Mouse (Mus musculus) megakaryocyte, embryonic 14.5 days (primary cell): ENCODE results near the gene Inpp5b. TPM values are rescaled to one million over a fixed set of nuclear protein-coding genes. Genes with fewer than 3 reads are reported as not detected.
"Not testable (repeated sequence)": the region's sequence is repeated elsewhere in the genome, so short reads cannot be mapped to it uniquely, and the experiment has no call there.

Experiments used
- H3K27me3 ChIP-seq: replicated peaks from 2 replicates; pipeline ENCODE3; 2012; ENCODE audit warnings: inconsistent platforms
- H3K36me3 ChIP-seq: replicated peaks from 2 replicates; pipeline ENCODE3; 2012; ENCODE audit warnings: low read length, inconsistent platforms, mixed read lengths
- H3K4me1 ChIP-seq: 2 replicates; pipeline ENCODE4 v1.6.1; 2012; ENCODE audit warnings: inconsistent platforms
- H3K4me3 ChIP-seq: replicated peaks from 2 replicates; pipeline ENCODE3; 2012; ENCODE audit warnings: moderate library complexity, mild to moderate bottlenecking, inconsistent platforms
- H3K9me3 ChIP-seq: 2 replicates; pipeline ENCODE4 v1.6.1; 2012; ENCODE audit warnings: inconsistent platforms
- FLI1 ChIP-seq: IDR thresholded peaks from 2 replicates; pipeline ENCODE4 v1.6.1; 2012; ENCODE audit warnings: low read length, inconsistent platforms, mixed read lengths
- GATA1 ChIP-seq: IDR thresholded peaks from 3 replicates; pipeline ENCODE4 v1.6.1; 2012; ENCODE audit warnings: mixed read lengths, low read length, inconsistent platforms, borderline replicate concordance
- polyA plus RNA-seq: library from polyadenylated mRNA; stranded (reverse); fragments of >175 nt; gene quantifications from 2 replicates; pipeline ENCODE4 v1.2.3, GENCODE M21; 2012; ENCODE audit warnings: low replicate concordance; ENCODE audit not compliant: insufficient read depth

Gene Inpp5b
- polyA plus RNA-seq, 1 experiment = 22.3 TPM

DNA sequence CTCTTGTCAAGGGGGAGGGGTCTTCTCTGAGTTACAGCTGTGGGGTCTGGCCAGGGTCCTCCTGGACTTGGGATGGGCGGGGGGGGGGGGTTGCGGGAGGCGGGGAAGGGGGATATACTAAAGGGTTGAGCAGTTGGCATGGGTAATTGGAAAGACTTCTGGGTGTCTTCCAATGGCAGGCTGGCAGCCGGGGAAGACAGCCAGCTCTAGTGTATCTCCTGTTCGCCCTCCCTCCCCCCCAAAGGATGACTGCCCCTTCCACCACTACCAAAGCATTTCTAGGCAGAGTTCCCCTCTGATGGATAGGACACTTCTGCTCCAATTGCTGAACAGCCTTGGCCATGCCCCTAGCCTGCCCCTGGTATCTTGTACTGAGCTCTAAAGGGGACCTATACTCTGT is 39.7 kb upstream of the Inpp5b start:
- no peaks in the 10 kb centered on the region for H3K9me3 ChIP-seq
- H3K27me3 ChIP-seq = no peaks in the 10 kb centered on the region
- no peak for TF ChIP-seq FLI1
- no peak for TF ChIP-seq GATA1
- peaks cover 89% of the 10 kb centered on the region for H3K4me1 ChIP-seq
- peak overlapping the region; percentile 94 for H3K4me3 ChIP-seq
- H3K36me3 ChIP-seq = peaks cover 58% of the 10 kb centered on the region

- peaks cover 60% of the 10 kb centered on the region for H3K36me3 ChIP-seq
- no peaks in the 10 kb centered on the region for H3K27me3 ChIP-seq
- TF ChIP-seq FLI1 (no peak), GATA1 (no peak)
- peaks cover 90% of the 10 kb centered on the region for H3K4me1 ChIP-seq
- peak overlapping the region; percentile 91 for H3K4me3 ChIP-seq
- H3K9me3 ChIP-seq = no peaks in the 10 kb centered on the region
These were observed 38.2 kb upstream of the Inpp5b start for GRCm38 (mm10) chr4:124703406-124703805.

GRCm38 (mm10) chr4:124703881-124704796 is 37.5 kb upstream of the Inpp5b start:
- Histone ChIP-seq H3K4me3 (peak overlapping the region; percentile 91), H3K36me3 (peaks cover 54% of the 10 kb centered on the region), H3K27me3 (no peaks in the 10 kb centered on the region), H3K9me3 (no peaks in the 10 kb centered on the region), H3K4me1 (peaks cover 90% of the 10 kb centered on the region)
- TF ChIP-seq GATA1 (no peak), FLI1 (no peak)

GRCm38 (mm10) chr4:124704797-124705474 is 36.7 kb upstream of the Inpp5b start:
- peaks cover 50% of the 10 kb centered on the region for H3K36me3 ChIP-seq
- TF ChIP-seq GATA1 (no peak), FLI1 (no peak)
- H3K4me3 ChIP-seq = peak overlapping the region; percentile 91
- H3K4me1 ChIP-seq = peaks cover 90% of the 10 kb centered on the region
- no peaks in the 10 kb centered on the region for H3K27me3 ChIP-seq
- no peaks in the 10 kb centered on the region for H3K9me3 ChIP-seq

DNA sequence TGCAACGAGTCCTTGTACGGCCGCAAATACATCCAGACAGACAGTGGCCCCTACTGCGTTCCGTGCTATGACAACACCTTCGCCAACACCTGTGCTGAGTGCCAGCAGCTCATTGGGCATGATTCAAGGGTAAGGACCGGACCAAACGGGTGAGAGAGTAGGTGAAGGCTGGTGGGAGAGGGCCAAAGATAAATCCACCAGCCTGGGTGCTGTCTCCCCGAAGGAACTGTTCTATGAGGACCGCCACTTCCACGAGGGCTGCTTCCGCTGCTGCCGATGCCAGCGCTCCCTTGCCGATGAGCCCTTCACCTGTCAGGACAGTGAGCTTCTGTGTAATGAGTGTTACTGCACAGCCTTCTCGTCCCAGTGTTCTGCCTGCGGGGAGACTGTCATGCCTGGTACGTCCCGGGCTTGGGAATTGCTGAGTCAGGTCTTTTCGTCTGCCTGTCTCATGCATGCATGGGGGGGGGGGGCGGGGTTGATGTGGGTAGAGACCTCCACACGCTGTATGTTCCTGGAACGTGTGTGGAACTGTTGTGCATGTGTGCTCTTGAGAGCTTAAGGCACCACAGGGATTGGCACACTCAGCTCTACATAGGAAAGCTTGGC is 35.9 kb upstream of the Inpp5b start:
- peaks cover 94% of the 10 kb centered on the region for H3K4me1 ChIP-seq
- H3K9me3 ChIP-seq = no peaks in the 10 kb centered on the region
- H3K36me3 ChIP-seq = peaks cover 50% of the 10 kb centered on the region
- no peak for TF ChIP-seq GATA1
- no peak for TF ChIP-seq FLI1
- peak overlapping the region; percentile 91 for H3K4me3 ChIP-seq
- H3K27me3 ChIP-seq = no peaks in the 10 kb centered on the region

DNA sequence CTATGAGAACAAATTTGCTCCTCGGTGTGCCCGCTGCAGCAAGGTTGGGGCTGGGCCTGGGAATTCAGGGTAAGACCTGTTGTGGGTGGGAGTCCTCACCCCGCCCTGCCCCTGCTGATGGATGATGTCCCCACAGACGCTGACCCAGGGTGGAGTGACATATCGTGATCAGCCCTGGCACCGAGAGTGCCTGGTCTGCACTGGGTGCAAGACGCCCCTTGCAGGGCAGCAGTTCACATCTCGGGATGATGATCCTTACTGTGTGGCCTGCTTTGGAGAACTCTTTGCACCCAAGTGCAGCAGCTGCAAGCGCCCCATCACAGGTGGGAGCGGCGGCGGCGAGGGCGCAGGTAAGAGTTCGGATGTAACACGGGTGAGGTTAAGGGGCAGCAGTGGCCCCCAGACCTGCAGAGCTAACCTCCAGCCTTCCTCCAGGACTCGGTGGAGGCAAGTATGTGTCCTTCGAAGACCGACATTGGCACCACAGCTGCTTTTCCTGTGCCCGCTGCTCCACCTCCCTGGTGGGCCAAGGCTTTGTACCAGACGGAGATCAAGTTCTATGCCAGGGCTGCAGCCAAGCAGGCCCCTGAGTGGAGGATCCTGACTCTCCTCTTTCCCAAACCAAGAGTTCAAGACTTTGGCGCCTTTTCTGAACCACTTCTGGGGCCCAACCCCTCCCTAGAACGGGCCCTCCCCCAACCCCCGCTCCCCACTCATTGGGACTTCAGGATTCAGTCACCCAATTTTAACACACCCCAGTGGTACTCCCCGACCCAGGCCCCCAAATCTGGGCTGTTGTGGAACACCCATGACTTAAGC is 34.1 kb upstream of the Inpp5b start:
- H3K4me3 ChIP-seq, H3K9me3 ChIP-seq, H3K27me3 ChIP-seq: not testable (repeated sequence)
- Histone ChIP-seq H3K4me1 (peaks cover 88% of the 10 kb centered on the region), H3K36me3 (peaks cover 50% of the 10 kb centered on the region)

- not testable (repeated sequence) for H3K9me3 ChIP-seq, H3K27me3 ChIP-seq
- Histone ChIP-seq H3K36me3 (peaks cover 50% of the 10 kb centered on the region), H3K4me1 (peaks cover 84% of the 10 kb centered on the region), H3K4me3 (peak overlapping the region; percentile 92)
These were observed 33.5 kb upstream of the Inpp5b start for GRCm38 (mm10) chr4:124708200-124708517.

- peaks cover 82% of the 10 kb centered on the region for H3K4me1 ChIP-seq
These were observed 32.9 kb upstream of the Inpp5b start for GRCm38 (mm10) chr4:124708518-124709477.

More at GRCm38 (mm10) chr4:124708518-124709477, 32.9 kb upstream of the Inpp5b start:
- H3K4me3 ChIP-seq = peak overlapping the region; percentile 92
- no peak for TF ChIP-seq GATA1
- H3K9me3 ChIP-seq = no peaks in the 10 kb centered on the region
- no peaks in the 10 kb centered on the region for H3K27me3 ChIP-seq
- peaks cover 44% of the 10 kb centered on the region for H3K36me3 ChIP-seq
